Mouse (Mus musculus): ENCODE data around the gene C2cd4d. TPM values are rescaled to one million over a fixed set of nuclear protein-coding genes. Genes with fewer than 3 reads are reported as not detected.

The C2cd4d gene
- total RNA-seq (2023) = not detected

GRCm38 (mm10) chr3:94362138-94362537 is at the start of gene C2cd4d:
TSS of gene C2cd4d (plus strand) at chr3:94362438.

GRCm38 (mm10) chr3:94341959-94342422 is 20.2 kb upstream of the C2cd4d start, which contains the start of gene Them5:
TSS of gene Them5 (plus strand) at chr3:94342099.

GRCm38 (mm10) chr3:94372641-94373040 is 10.4 kb downstream of the C2cd4d start, which contains the start of gene Rorc:
TSS of gene Rorc (plus strand) at chr3:94372794.

GRCm38 (mm10) chr3:94398217-94398616 is 36.0 kb downstream of the C2cd4d start, which contains the start of gene Lingo4:
TSS of gene Lingo4 (plus strand) at chr3:94398517.

GRCm38 (mm10) chr3:94413031-94413679 is 50.9 kb downstream of the C2cd4d start, which contains the start of gene Tdrkh:
TSS of gene Tdrkh (plus strand) at chr3:94413273.

Other genes starting within 250 kb of the C2cd4d start
- gene Gm10696, start 184.2 kb upstream of the C2cd4d start, total RNA-seq (2023) = not detected
- not detected for gene Gm5286, start 165.7 kb upstream of the C2cd4d start, total RNA-seq (2023)
- not detected for gene Gm4778, start 98.4 kb upstream of the C2cd4d start, total RNA-seq (2023)
- 7.2 TPM for gene Them4, start 52.3 kb upstream of the C2cd4d start, total RNA-seq (2023)
- not detected for gene Them5, start 20.3 kb upstream of the C2cd4d start, total RNA-seq (2023)
- not detected for gene Rorc, start 10.4 kb downstream of the C2cd4d start, total RNA-seq (2023)
- gene Lingo4, start 36.1 kb downstream of the C2cd4d start, total RNA-seq (2023) = not detected
- 5.8 TPM for gene Tdrkh, start 50.8 kb downstream of the C2cd4d start, total RNA-seq (2023)
- gene Mrpl9, start 80.9 kb downstream of the C2cd4d start, total RNA-seq (2023) = 80.5 TPM
- gene Oaz3, start 81.5 kb downstream of the C2cd4d start, total RNA-seq (2023) = not detected
- gene Celf3, start 115.9 kb downstream of the C2cd4d start, total RNA-seq (2023) = not detected
- gene Riiad1, start 117.9 kb downstream of the C2cd4d start, total RNA-seq (2023) = 4.9 TPM
- gene Snx27, start 220.3 kb downstream of the C2cd4d start, total RNA-seq (2023) = 29.5 TPM